ENCODE assay signal across 8 mouse cellular contexts in genomic region chr7:4844917-4845309, GRCm38 (mm10). TPM values are rescaled to one million over a fixed set of nuclear protein-coding genes. Genes with fewer than 3 reads are reported as not detected.
DNase-seq lines count a peak whose midpoint lies in the region; ATAC-seq and TF ChIP-seq lines count a peak whose summit lies in the region.

No protein-coding gene starts in this region.

- peak; percentile 33 to 44 for DNase-seq in heart, adult 18-20 months
- no peak for DNase-seq in heart, adult 8-10 months (ENCODE audit: low spot score)
- DNase-seq in layer of hippocampus, adult 9-10 months (ENCODE audit: low spot score), result peak; percentile 76
- peak; percentile 57 for DNase-seq in liver, postnatal 0 days
- DNase-seq in spleen, postnatal 36 days (ENCODE audit: low spot score in 2 of 2), result no peak

- under 1% methylated on average over 13 of the region's 13 CpGs for WGBS in embryonic facial prominence, embryonic 12.5 days
- 1% methylated on average over 13 of the region's 13 CpGs for WGBS in hindbrain, embryonic 12.5 days
- 9% methylated on average over 13 of the region's 13 CpGs for WGBS in liver, postnatal 0 days (ENCODE audit: insufficient replicate concordance)
- WGBS in olfactory bulb, adult 2 months, result 2% methylated on average over 13 of the region's 13 CpGs

- H3K27me3 ChIP-seq in embryonic facial prominence, embryonic 12.5 days, result peaks cover 64% of the 10 kb centered on the region
- peaks cover 38% of the 10 kb centered on the region for H3K27me3 ChIP-seq in hindbrain, embryonic 12.5 days
- peaks cover 48% of the 10 kb centered on the region for H3K27me3 ChIP-seq in liver, postnatal 0 days (ENCODE audit: insufficient read depth, low read length)

- H3K4me1 ChIP-seq in embryonic facial prominence, embryonic 12.5 days, result peaks cover 21% of the 10 kb centered on the region
- peaks cover 28% of the 10 kb centered on the region for H3K4me1 ChIP-seq in hindbrain, embryonic 12.5 days
- H3K4me1 ChIP-seq in liver, postnatal 0 days (ENCODE audit: insufficient read depth), result peaks cover 8% of the 10 kb centered on the region
- H3K4me1 ChIP-seq in olfactory bulb, adult 2 months (ENCODE audit: control insufficient read depth, insufficient read depth, low read length), result peaks cover 12% of the 10 kb centered on the region

- ATAC-seq in embryonic facial prominence, embryonic 12.5 days (ENCODE audit: insufficient number of reproducible peaks, insufficient read depth, low FRiP score, low TSS enrichment), result peak; percentile 57; the same call in 1 of the 2 replicates
- peak; percentile 76 for ATAC-seq in hindbrain, embryonic 12.5 days (ENCODE audit: low FRiP score)
- ATAC-seq in liver, postnatal 0 days, result peak; percentile 64; the same call in 1 of the 2 replicates

- H3K27ac ChIP-seq in embryonic facial prominence, embryonic 12.5 days, result no peak overlapping the region
- peak overlapping the region; percentile 79 for H3K27ac ChIP-seq in hindbrain, embryonic 12.5 days
- H3K27ac ChIP-seq in liver, postnatal 0 days (ENCODE audit: low read depth), result no peak overlapping the region
- peak overlapping the region; percentile 28; the same call in 1 of the 2 replicates for H3K27ac ChIP-seq in olfactory bulb, adult 2 months (ENCODE audit: insufficient read depth, low read depth, low read length)

- no peaks in the 10 kb centered on the region for H3K9me3 ChIP-seq in embryonic facial prominence, embryonic 12.5 days
- H3K9me3 ChIP-seq in hindbrain, embryonic 12.5 days (replicated peaks), result no peaks in the 10 kb centered on the region
- no peaks in the 10 kb centered on the region; the same call in 1 of the 2 replicates for H3K9me3 ChIP-seq in liver, postnatal 0 days (ENCODE audit: low read length)

- no peak for TF ChIP-seq POLR2A in olfactory bulb, adult 2 months (IDR thresholded peaks at IDR 0.05; ENCODE audit: insufficient read depth, low read depth, low read length)

- peak overlapping the region; percentile 92 for H3K4me2 ChIP-seq in embryonic facial prominence, embryonic 12.5 days (replicated peaks)
- H3K4me2 ChIP-seq in hindbrain, embryonic 12.5 days (replicated peaks), result peak overlapping the region; percentile 90
- no peak overlapping the region for H3K4me2 ChIP-seq in liver, postnatal 0 days (ENCODE audit: low read depth, low read length)

- TF ChIP-seq CTCF in liver, postnatal 0 days (IDR thresholded peaks at IDR 0.05; ENCODE audit: low read depth), result no peak
- no peak for TF ChIP-seq CTCF in olfactory bulb, adult 2 months (IDR thresholded peaks at IDR 0.05; ENCODE audit: insufficient read depth, low read depth, low read length)

- H3K9ac ChIP-seq in embryonic facial prominence, embryonic 12.5 days, result peak overlapping the region; percentile 40
- H3K9ac ChIP-seq in hindbrain, embryonic 12.5 days, result peak overlapping the region; percentile 69
- no peak overlapping the region for H3K9ac ChIP-seq in liver, postnatal 0 days (replicated peaks)

- peak overlapping the region; percentile 44 for H3K4me3 ChIP-seq in embryonic facial prominence, embryonic 12.5 days
- peak overlapping the region; percentile 55 for H3K4me3 ChIP-seq in hindbrain, embryonic 12.5 days
- H3K4me3 ChIP-seq in liver, postnatal 0 days (ENCODE audit: low read depth, low read length), result peak overlapping the region; percentile 4; the same call in 1 of the 2 replicates
- H3K4me3 ChIP-seq in olfactory bulb, adult 2 months (ENCODE audit: insufficient read depth, low read depth, low read length), result peak overlapping the region; percentile 76

- no peak for TF ChIP-seq EP300 in liver, postnatal 0 days (IDR thresholded peaks at IDR 0.05; ENCODE audit: low read depth)

- H3K36me3 ChIP-seq in embryonic facial prominence, embryonic 12.5 days, result no peaks in the 10 kb centered on the region
- H3K36me3 ChIP-seq in hindbrain, embryonic 12.5 days, result no peaks in the 10 kb centered on the region
- H3K36me3 ChIP-seq in liver, postnatal 0 days (replicated peaks; ENCODE audit: insufficient read depth, low read length), result no peaks in the 10 kb centered on the region

RNA-seq across cellular contexts. Expression of gene Shisa7, which starts 0.4 kb away (rescaled TPM):
- not detected for total RNA-seq in heart, adult 18-20 months (2021)
- total RNA-seq in heart, adult 8-10 months (2022), result under 1 TPM in 3 of 4 experiments, not detected in 1; 0.09 to 0.56 (median 0.25) TPM
- polyA plus RNA-seq in embryonic facial prominence, embryonic 12.5 days (2016; fragmentation: Nextera tagmentation; extraction: Ambion mirVana), result 0.48 and 0.52 TPM in 2 replicates
- 5.3 and 6.7 TPM in 2 replicates for polyA plus RNA-seq in hindbrain, embryonic 12.5 days (2016; fragmentation: Nextera tagmentation; extraction: Ambion mirVana)
- polyA plus RNA-seq in liver, postnatal 0 days (2015; fragmentation: Nextera tagmentation; extraction: Ambion mirVana), result not detected in 2 replicates
- 146 TPM in 1 of 2 replicates, not detected in the other for polyA plus RNA-seq in olfactory bulb, adult 2 months (2012; ENCODE audit: insufficient read depth, insufficient read length, low replicate concordance, missing spikeins)

RNA-seq across cellular contexts. Expression of gene Isoc2b, which starts 25.1 kb away (rescaled TPM):
- total RNA-seq in heart, adult 18-20 months (2021), result 1 to 10 TPM; 3.5 to 6.3 TPM
- total RNA-seq in heart, adult 8-10 months (2022), result 1 to 10 TPM; 5.3 to 6.1 (median 6.0) TPM
- polyA plus RNA-seq in embryonic facial prominence, embryonic 12.5 days (2016; fragmentation: Nextera tagmentation; extraction: Ambion mirVana), result 4.1 and 4.4 TPM in 2 replicates
- polyA plus RNA-seq in hindbrain, embryonic 12.5 days (2016; fragmentation: Nextera tagmentation; extraction: Ambion mirVana), result 5.1 and 7.0 TPM in 2 replicates
- polyA plus RNA-seq in liver, postnatal 0 days (2015; fragmentation: Nextera tagmentation; extraction: Ambion mirVana), result 8.0 and 8.3 TPM in 2 replicates
- not detected in 2 replicates for polyA plus RNA-seq in olfactory bulb, adult 2 months (2012; ENCODE audit: insufficient read depth, insufficient read length, low replicate concordance, missing spikeins)

RNA-seq across cellular contexts. Expression of gene Isoc2a, which starts 32.0 kb away (rescaled TPM):
- total RNA-seq in heart, adult 18-20 months (2021), result 10 to 100 TPM; 55.3 to 57.3 TPM
- total RNA-seq in heart, adult 8-10 months (2022), result 10 to 100 TPM; 52.2 to 62.9 (median 54.4) TPM
- 0.74 and 0.93 TPM in 2 replicates for polyA plus RNA-seq in embryonic facial prominence, embryonic 12.5 days (2016; fragmentation: Nextera tagmentation; extraction: Ambion mirVana)
- 0.88 and 1.2 TPM in 2 replicates for polyA plus RNA-seq in hindbrain, embryonic 12.5 days (2016; fragmentation: Nextera tagmentation; extraction: Ambion mirVana)
- polyA plus RNA-seq in liver, postnatal 0 days (2015; fragmentation: Nextera tagmentation; extraction: Ambion mirVana), result 2.3 and 2.4 TPM in 2 replicates
- not detected in 2 replicates for polyA plus RNA-seq in olfactory bulb, adult 2 months (2012; ENCODE audit: insufficient read depth, insufficient read length, low replicate concordance, missing spikeins)

RNA-seq across cellular contexts. Expression of gene Ube2s, which starts 32.5 kb away (rescaled TPM):
- total RNA-seq in heart, adult 18-20 months (2021), result 100 to 1,000 TPM in 1 of 2 experiments, 10 to 100 TPM in 1; 93.4 to 105 TPM
- total RNA-seq in heart, adult 8-10 months (2022), result 100 to 1,000 TPM in 1 of 4 experiments, 10 to 100 TPM in 3; 76.2 to 103 (median 88.7) TPM
- 422 and 452 TPM in 2 replicates for polyA plus RNA-seq in embryonic facial prominence, embryonic 12.5 days (2016; fragmentation: Nextera tagmentation; extraction: Ambion mirVana)
- 331 and 348 TPM in 2 replicates for polyA plus RNA-seq in hindbrain, embryonic 12.5 days (2016; fragmentation: Nextera tagmentation; extraction: Ambion mirVana)
- 135 and 139 TPM in 2 replicates for polyA plus RNA-seq in liver, postnatal 0 days (2015; fragmentation: Nextera tagmentation; extraction: Ambion mirVana)
- polyA plus RNA-seq in olfactory bulb, adult 2 months (2012; ENCODE audit: insufficient read depth, insufficient read length, low replicate concordance, missing spikeins), result not detected in 2 replicates

RNA-seq across cellular contexts. Expression of gene Rpl28, which starts 52.2 kb away (rescaled TPM):
- 100 to 1,000 TPM; 468 to 578 TPM for total RNA-seq in heart, adult 18-20 months (2021)
- 100 to 1,000 TPM; 453 to 560 (median 508) TPM for total RNA-seq in heart, adult 8-10 months (2022)
- 388 and 404 TPM in 2 replicates for polyA plus RNA-seq in embryonic facial prominence, embryonic 12.5 days (2016; fragmentation: Nextera tagmentation; extraction: Ambion mirVana)
- 290 and 306 TPM in 2 replicates for polyA plus RNA-seq in hindbrain, embryonic 12.5 days (2016; fragmentation: Nextera tagmentation; extraction: Ambion mirVana)
- polyA plus RNA-seq in liver, postnatal 0 days (2015; fragmentation: Nextera tagmentation; extraction: Ambion mirVana), result 280 and 288 TPM in 2 replicates
- polyA plus RNA-seq in olfactory bulb, adult 2 months (2012; ENCODE audit: insufficient read depth, insufficient read length, low replicate concordance, missing spikeins), result not detected in 2 replicates

Comparison
In these comparisons a context has a peak if more than half of its experiments do, and no peak if none do; other contexts are left out.
1. DNase-seq: peak in heart, adult 18-20 months (2 of 2), layer of hippocampus, adult 9-10 months (single experiment) and liver, postnatal 0 days (single experiment); none in heart, adult 8-10 months (single experiment) and spleen, postnatal 36 days (0 of 2).
2. H3K27ac ChIP-seq: peak in hindbrain, embryonic 12.5 days (single experiment) and olfactory bulb, adult 2 months (single experiment); none in embryonic facial prominence, embryonic 12.5 days (single experiment) and liver, postnatal 0 days (single experiment).
3. H3K4me3 ChIP-seq: peak in every context shown above with its lines; median percentile 76 in olfactory bulb, adult 2 months; 55 in hindbrain, embryonic 12.5 days; 44 in embryonic facial prominence, embryonic 12.5 days; 4 in liver, postnatal 0 days.
4. Peak in every context shown above with its lines, with median percentiles within 50 percentile points of each other: ATAC-seq.